Mouse (Mus musculus): ENCODE data around the gene Ift80.
"Not testable (repeated sequence)": the region's sequence is repeated elsewhere in the genome, so short reads cannot be mapped to it uniquely, and the experiment has no call there.

DNA sequence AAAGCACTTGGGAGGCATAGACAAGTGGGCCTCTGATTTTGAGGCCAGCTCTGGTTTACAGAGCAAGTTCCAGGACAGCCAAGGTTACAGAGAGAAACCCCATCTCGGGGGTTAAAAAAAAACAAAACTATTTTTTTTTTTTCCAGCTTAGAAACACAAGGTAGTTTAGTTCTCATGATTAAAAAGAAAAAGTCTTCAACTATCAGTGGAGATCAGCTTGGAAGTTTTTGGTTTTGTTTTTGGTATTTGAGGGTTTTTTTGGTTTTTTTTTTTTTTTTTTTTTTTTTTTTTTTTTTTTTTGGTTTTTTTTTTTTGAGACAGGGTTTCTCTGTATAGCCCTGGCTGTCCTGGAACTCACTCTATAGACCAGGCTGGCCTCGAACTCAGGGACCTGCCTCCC, 14.3 kb upstream of the Ift80 start:
- not testable (repeated sequence) for TF ChIP-seq CTCF (IDR thresholded peaks at IDR 0.05; ENCODE audit: low read depth, low read length); POLR2A (IDR thresholded peaks at IDR 0.05; ENCODE audit: extremely low read depth, insufficient read depth, low read length)

Measured in liver, adult 2 months (tissue).